Mouse (Mus musculus) neural tube, embryonic 12.5 days (tissue): Measurements from ENCODE around the gene E2f2. TPM values are rescaled to one million over a fixed set of nuclear protein-coding genes. Genes with fewer than 3 reads are reported as not detected.
A peak's percentile ranks its signal among the peaks of the same experiment; 100 is the strongest.

Source experiments
- ATAC-seq: fragments of 200-750 bp; cut with Nextera tagmentation; 2 replicates; pipeline ENCODE4 v1.8.0; 2017; ENCODE audit warnings: low read depth, mild to moderate bottlenecking, moderate TSS enrichment, moderate library complexity; ENCODE audit not compliant: low FRiP score
- H3K27ac ChIP-seq: fragments of 300-500 bp; sonication (generic); 2 replicates; pipeline ENCODE4 v1.5.1; 2016
- H3K27me3 ChIP-seq: fragments of 300-500 bp; sonication (generic); replicated peaks from 2 replicates; pipeline ENCODE4 v1.6.1; 2016; ENCODE audit warnings: mild to moderate bottlenecking
- H3K36me3 ChIP-seq: fragments of 300-500 bp; sonication (generic); 2 replicates; pipeline ENCODE4 v1.6.1; 2016; ENCODE audit warnings: mild to moderate bottlenecking
- H3K4me1 ChIP-seq: fragments of 300-500 bp; sonication (generic); 2 replicates; pipeline ENCODE4 v1.6.1; 2016
- H3K4me2 ChIP-seq: fragments of 300-500 bp; sonication (generic); replicated peaks from 2 replicates; pipeline ENCODE4 v1.6.1; 2016; ENCODE audit warnings: mild to moderate bottlenecking
- H3K4me3 ChIP-seq: fragments of 300-500 bp; sonication (generic); 2 replicates; pipeline ENCODE4 v1.5.1; 2016
- H3K9ac ChIP-seq: fragments of 300-500 bp; sonication (generic); 2 replicates; pipeline ENCODE4 v1.6.1; 2016; ENCODE audit warnings: mild to moderate bottlenecking
- H3K9me3 ChIP-seq: fragments of 300-500 bp; sonication (generic); 2 replicates; pipeline ENCODE4 v1.6.1; 2016; ENCODE audit warnings: mild to moderate bottlenecking
- WGBS: fragments of 180-500 bp; shearing (Covaris S2); methylation state at CpG from one replicate; pipeline ENCODE4 v1.1.7; 2016; 5-methylcytosine and 5-hydroxymethylcytosine counted together
- polyA plus RNA-seq: library from polyadenylated mRNA; unstranded; fragments of >200 nt; fragmentation: Nextera tagmentation; extraction: Ambion mirVana; gene quantifications from 2 replicates; pipeline ENCODE4 v1.2.1, GENCODE M21; 2016

The E2f2 gene
- polyA plus RNA-seq, 1 experiment from 2014 or later: 10.4 TPM

- WGBS: 67% methylated on average over 10 of the region's 10 CpGs
- Histone ChIP-seq H3K4me2 (no peak overlapping the region), H3K36me3 (peaks cover 19% of the 10 kb centered on the region; the same call in 1 of the 2 replicates), H3K9ac (no peak overlapping the region), H3K9me3 (no peaks in the 10 kb centered on the region), H3K4me3 (no peak overlapping the region), H3K27ac (no peak overlapping the region), H3K27me3 (no peaks in the 10 kb centered on the region), H3K4me1 (no peaks in the 10 kb centered on the region)
- no peak for ATAC-seq
Observed at GRCm38 (mm10) chr4:136196201-136196600, 24.0 kb downstream of the E2f2 start.

DNA sequence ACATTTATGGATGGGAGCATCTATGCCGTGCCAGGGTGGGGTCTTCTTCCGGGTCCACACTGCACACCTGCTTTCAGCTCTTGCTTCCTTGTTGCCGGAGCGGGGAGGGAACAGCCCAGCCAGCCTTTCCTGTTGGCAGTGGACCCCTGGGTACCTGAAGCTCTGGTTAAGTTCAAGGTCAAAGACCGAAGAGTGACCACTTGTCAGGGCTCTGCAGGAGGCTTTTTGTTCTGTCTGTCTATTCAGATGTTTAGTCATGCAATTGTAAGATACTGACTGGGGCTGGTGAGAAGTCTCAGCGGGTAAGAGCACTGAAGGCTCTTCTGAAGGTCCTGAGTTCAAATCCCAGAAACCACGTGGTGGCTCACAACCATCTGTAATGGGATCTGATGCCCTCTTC is 26.7 kb downstream of the E2f2 start:
- Histone ChIP-seq H3K27ac (no peak overlapping the region), H3K27me3 (no peaks in the 10 kb centered on the region), H3K36me3 (peaks cover 3% of the 10 kb centered on the region; the same call in 1 of the 2 replicates), H3K4me1 (no peaks in the 10 kb centered on the region), H3K4me3 (no peak overlapping the region), H3K9me3 (no peaks in the 10 kb centered on the region), H3K9ac (no peak overlapping the region), H3K4me2 (no peak overlapping the region)
- ATAC-seq: no peak
- WGBS: 72% methylated on average over 7 of the region's 7 CpGs

DNA sequence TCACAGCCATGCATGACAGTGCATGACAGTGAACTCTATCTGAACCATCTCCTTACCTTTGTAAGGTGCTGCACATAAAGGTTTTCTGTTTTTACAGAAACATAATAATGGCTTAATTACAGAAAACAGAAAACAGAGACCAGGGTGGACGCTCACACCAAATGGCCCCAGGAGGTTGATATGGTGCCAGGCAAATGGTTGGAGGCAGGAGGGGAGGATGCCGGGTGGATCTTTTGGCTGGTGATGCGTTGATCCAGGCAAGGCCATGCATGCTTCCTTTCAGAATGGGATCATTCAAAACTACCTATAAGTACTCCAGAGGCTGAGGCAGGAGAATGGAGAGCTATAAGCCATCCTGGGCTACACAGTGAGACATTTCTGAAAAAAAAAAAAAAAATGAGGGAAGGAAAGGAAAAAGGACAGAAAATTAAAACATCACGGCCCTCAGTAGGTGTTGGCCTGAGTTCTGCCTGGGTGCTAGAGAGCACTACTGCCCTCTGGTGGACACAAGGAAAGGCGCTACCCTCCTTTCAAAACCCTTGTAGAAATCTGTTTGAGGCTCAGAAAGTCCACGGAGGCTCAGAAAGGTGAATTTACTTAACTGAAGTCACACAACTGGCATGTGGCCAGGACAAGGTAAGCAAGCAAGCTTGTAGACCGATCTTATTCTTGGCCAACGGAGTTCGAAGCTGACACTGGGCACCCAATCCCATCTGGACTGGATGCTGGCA is 27.5 kb downstream of the E2f2 start:
- 37% methylated on average over 9 of the region's 9 CpGs for WGBS
- no peak for ATAC-seq
- no peaks in the 10 kb centered on the region for H3K27me3 ChIP-seq
- H3K9me3 ChIP-seq: no peaks in the 10 kb centered on the region
- no peak overlapping the region for H3K27ac ChIP-seq
- H3K9ac ChIP-seq: no peak overlapping the region
- no peak overlapping the region for H3K4me2 ChIP-seq
- H3K36me3 ChIP-seq: no peaks in the 10 kb centered on the region
- H3K4me3 ChIP-seq: no peak overlapping the region
- no peaks in the 10 kb centered on the region for H3K4me1 ChIP-seq

GRCm38 (mm10) chr4:136202509-136202908 is 30.3 kb downstream of the E2f2 start:
- Histone ChIP-seq H3K27ac (no peak overlapping the region), H3K4me3 (no peak overlapping the region), H3K9ac (no peak overlapping the region), H3K4me1 (peaks cover 7% of the 10 kb centered on the region), H3K36me3 (no peaks in the 10 kb centered on the region), H3K9me3 (no peaks in the 10 kb centered on the region), H3K27me3 (no peaks in the 10 kb centered on the region), H3K4me2 (no peak overlapping the region)
- no peak for ATAC-seq
- WGBS: 7% methylated on average over 9 of the region's 9 CpGs

GRCm38 (mm10) chr4:136204775-136205174 is 32.6 kb downstream of the E2f2 start:
- WGBS: 77% methylated on average over 2 of the region's 2 CpGs
- H3K27me3 ChIP-seq: no peaks in the 10 kb centered on the region

GRCm38 (mm10) chr4:136206033-136206893 is 34.1 kb downstream of the E2f2 start, which contains the start of gene Asap3:
Gene Asap3 (plus strand): TSS chr4:136206365.
- Histone ChIP-seq H3K9me3 (no peaks in the 10 kb centered on the region), H3K27me3 (no peaks in the 10 kb centered on the region)
- peak; percentile 91 for ATAC-seq

More at GRCm38 (mm10) chr4:136204775-136205174, 32.6 kb downstream of the E2f2 start:
- no peak for ATAC-seq
- Histone ChIP-seq H3K9ac (no peak overlapping the region), H3K4me1 (peaks cover 8% of the 10 kb centered on the region), H3K9me3 (no peaks in the 10 kb centered on the region), H3K4me2 (no peak overlapping the region), H3K36me3 (no peaks in the 10 kb centered on the region), H3K27ac (no peak overlapping the region), H3K4me3 (no peak overlapping the region)

GRCm38 (mm10) chr4:136206943-136207342 is 34.7 kb downstream of the E2f2 start:
- no peaks in the 10 kb centered on the region for H3K9me3 ChIP-seq
- H3K4me3 ChIP-seq: peak overlapping the region; percentile 64
- ATAC-seq: no peak
- no peak overlapping the region for H3K27ac ChIP-seq
- no peaks in the 10 kb centered on the region for H3K27me3 ChIP-seq
- H3K4me2 ChIP-seq: peak overlapping the region; percentile 97
- H3K4me1 ChIP-seq: peaks cover 8% of the 10 kb centered on the region
- 2% methylated on average over 6 of the region's 6 CpGs for WGBS
- H3K9ac ChIP-seq: peak overlapping the region; percentile 73
- H3K36me3 ChIP-seq: no peaks in the 10 kb centered on the region

More at GRCm38 (mm10) chr4:136206033-136206893, 34.1 kb downstream of the E2f2 start, which contains the start of gene Asap3:
- WGBS: under 1% methylated on average over 54 of the region's 54 CpGs
- Histone ChIP-seq H3K9ac (peak within 1 kb of the TSS; percentile 73), H3K36me3 (no peaks in the 10 kb centered on the region), H3K27ac (no peak within 1 kb of the TSS), H3K4me1 (peaks cover 8% of the 10 kb centered on the region), H3K4me3 (peak within 1 kb of the TSS; percentile 64), H3K4me2 (peak within 1 kb of the TSS; percentile 97)

DNA sequence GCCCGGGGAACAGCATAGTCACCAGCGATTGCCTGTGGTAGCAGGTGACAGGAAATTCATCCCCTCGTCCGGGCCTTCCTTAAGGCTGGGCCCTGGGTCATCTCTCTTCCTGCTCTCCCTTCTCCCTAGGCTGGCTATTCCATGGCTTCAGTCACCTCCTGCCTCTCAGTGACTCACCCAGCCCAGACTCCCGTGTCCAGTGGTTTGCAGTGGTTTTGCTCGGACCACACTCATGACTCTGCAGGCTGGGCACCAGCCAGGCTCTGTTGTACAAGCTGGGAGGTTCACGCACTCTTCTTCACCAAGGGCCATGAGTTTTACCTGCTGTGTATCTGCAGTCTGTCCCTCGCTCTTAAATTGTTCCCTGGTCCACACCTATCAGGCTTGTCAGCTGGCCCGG is 38.7 kb downstream of the E2f2 start:
- Histone ChIP-seq H3K4me3 (no peak overlapping the region), H3K9me3 (no peaks in the 10 kb centered on the region), H3K4me2 (no peak overlapping the region), H3K36me3 (no peaks in the 10 kb centered on the region), H3K4me1 (peaks cover 8% of the 10 kb centered on the region), H3K27ac (no peak overlapping the region), H3K9ac (no peak overlapping the region), H3K27me3 (no peaks in the 10 kb centered on the region)
- ATAC-seq: no peak
- WGBS: 79% methylated on average over 9 of the region's 9 CpGs

DNA sequence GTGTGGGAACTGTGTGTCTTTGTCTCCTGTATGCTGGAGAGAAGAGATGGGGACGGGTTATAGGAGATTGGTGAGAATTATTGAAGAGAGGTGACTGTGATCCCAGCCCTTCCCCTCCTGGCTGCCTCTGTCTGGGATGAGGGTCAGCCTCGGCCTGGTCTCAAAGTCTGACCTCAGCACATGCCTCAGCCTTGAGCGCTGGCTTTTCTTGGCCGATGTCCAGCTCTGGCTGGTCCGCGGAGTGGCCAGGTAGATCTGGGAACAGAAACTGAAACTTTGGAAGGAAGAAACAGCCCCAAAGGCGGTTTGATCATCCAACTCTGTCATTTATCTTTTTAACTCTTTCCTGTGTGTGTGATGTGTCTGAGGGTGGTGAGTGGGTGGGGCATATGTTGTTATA is 41.4 kb downstream of the E2f2 start:
- 76% methylated on average over 7 of the region's 7 CpGs for WGBS
- H3K27me3 ChIP-seq: no peaks in the 10 kb centered on the region
- H3K9me3 ChIP-seq: no peaks in the 10 kb centered on the region
- H3K27ac ChIP-seq: no peak overlapping the region
- H3K4me2 ChIP-seq: no peak overlapping the region
- ATAC-seq: no peak
- no peaks in the 10 kb centered on the region for H3K36me3 ChIP-seq
- no peak overlapping the region for H3K4me3 ChIP-seq
- H3K9ac ChIP-seq: no peak overlapping the region
- H3K4me1 ChIP-seq: peaks cover 7% of the 10 kb centered on the region

DNA sequence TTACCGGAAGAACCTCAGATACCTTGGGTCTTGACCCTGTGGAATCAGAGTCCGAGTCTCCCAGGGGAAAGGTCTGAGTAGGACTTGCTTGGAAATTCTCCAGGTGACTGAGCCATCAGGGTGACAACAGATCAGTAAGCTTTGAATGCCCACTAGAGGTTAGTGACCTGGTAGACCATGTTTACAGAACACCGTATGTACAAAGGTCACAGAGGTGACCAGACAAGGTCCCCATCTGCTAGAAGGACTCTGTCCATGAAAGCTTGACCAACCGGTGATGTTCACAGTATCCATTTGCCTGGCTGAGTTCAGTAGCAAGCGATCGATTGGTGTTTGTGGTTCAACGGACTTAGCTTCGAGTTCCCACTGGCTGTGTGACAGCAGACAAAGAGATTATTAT is 42.6 kb downstream of the E2f2 start:
- Histone ChIP-seq H3K9me3 (no peaks in the 10 kb centered on the region), H3K4me3 (no peak overlapping the region), H3K27me3 (no peaks in the 10 kb centered on the region; the same call in 1 of the 2 replicates), H3K27ac (no peak overlapping the region), H3K9ac (no peak overlapping the region), H3K4me2 (no peak overlapping the region), H3K36me3 (no peaks in the 10 kb centered on the region), H3K4me1 (peaks cover 18% of the 10 kb centered on the region)
- WGBS: 90% methylated on average over 8 of the region's 8 CpGs
- ATAC-seq: no peak

GRCm38 (mm10) chr4:136215576-136215975 is 43.4 kb downstream of the E2f2 start:
- Histone ChIP-seq H3K4me1 (peaks cover 25% of the 10 kb centered on the region), H3K27me3 (no peaks in the 10 kb centered on the region; the same call in 1 of the 2 replicates), H3K9me3 (no peaks in the 10 kb centered on the region), H3K4me3 (no peak overlapping the region), H3K9ac (no peak overlapping the region), H3K36me3 (no peaks in the 10 kb centered on the region), H3K4me2 (no peak overlapping the region), H3K27ac (no peak overlapping the region)
- no peak for ATAC-seq
- WGBS: 91% methylated on average over 8 of the region's 8 CpGs

GRCm38 (mm10) chr4:136217063-136217462 is 44.9 kb downstream of the E2f2 start:
- ATAC-seq: no peak
- Histone ChIP-seq H3K27ac (no peak overlapping the region), H3K9me3 (no peaks in the 10 kb centered on the region), H3K4me1 (peaks cover 25% of the 10 kb centered on the region), H3K4me3 (no peak overlapping the region), H3K9ac (no peak overlapping the region), H3K27me3 (no peaks in the 10 kb centered on the region; the same call in 1 of the 2 replicates), H3K36me3 (no peaks in the 10 kb centered on the region), H3K4me2 (no peak overlapping the region)
- 64% methylated on average over 10 of the region's 10 CpGs for WGBS
